Mouse (Mus musculus): ENCODE results near the gene Lcmt1. TPM values are rescaled to one million over a fixed set of nuclear protein-coding genes. Genes with fewer than 3 reads are reported as not detected.

The Lcmt1 gene
- polyA plus RNA-seq, 1 experiment from 2014 or later = 49.7 TPM

- DNase-seq (ENCODE audit: low spot score) = no peak
- 28% methylated on average over 7 of the region's 7 CpGs for WGBS
- no peak overlapping the region for H3K4me2 ChIP-seq
- H3K9me3 ChIP-seq (ENCODE audit: control insufficient read depth, low read length) = no peaks in the 10 kb centered on the region
- H3K9ac ChIP-seq (ENCODE audit: low read depth, low read length) = no peak overlapping the region
- H3K4me1 ChIP-seq (replicated peaks; ENCODE audit: control insufficient read depth, insufficient read depth, low read length) = no peaks in the 10 kb centered on the region; the same call in 1 of the 2 replicates
- ATAC-seq (replicated peaks; ENCODE audit: low FRiP score) = peak; percentile 75
- H3K4me3 ChIP-seq (ENCODE audit: low read depth, low read length) = no peak overlapping the region
- H3K27me3 ChIP-seq (replicated peaks; ENCODE audit: control insufficient read depth, insufficient read depth, low read length) = no peaks in the 10 kb centered on the region
- no peaks in the 10 kb centered on the region; the same call in 1 of the 2 replicates for H3K36me3 ChIP-seq (ENCODE audit: control insufficient read depth, insufficient read depth, low read length)
- H3K27ac ChIP-seq (ENCODE audit: low read depth, low read length) = no peak overlapping the region
Measured at GRCm38 (mm10) chr7:123398828-123399227, 29.2 kb downstream of the Lcmt1 start.

GRCm38 (mm10) chr7:123399286-123399685 is 29.7 kb downstream of the Lcmt1 start:
- WGBS = 79% methylated on average over 4 of the region's 4 CpGs
- H3K9me3 ChIP-seq (ENCODE audit: control insufficient read depth, low read length) = no peaks in the 10 kb centered on the region
- H3K9ac ChIP-seq (ENCODE audit: low read depth, low read length) = no peak overlapping the region
- ATAC-seq (replicated peaks; ENCODE audit: low FRiP score) (no peak), DNase-seq (ENCODE audit: low spot score) (no peak)
- no peak overlapping the region for H3K27ac ChIP-seq (ENCODE audit: low read depth, low read length)
- no peak overlapping the region for H3K4me3 ChIP-seq (ENCODE audit: low read depth, low read length)
- no peak overlapping the region for H3K4me2 ChIP-seq
- no peaks in the 10 kb centered on the region for H3K4me1 ChIP-seq (replicated peaks; ENCODE audit: control insufficient read depth, insufficient read depth, low read length)
- no peaks in the 10 kb centered on the region; the same call in 1 of the 2 replicates for H3K36me3 ChIP-seq (ENCODE audit: control insufficient read depth, insufficient read depth, low read length)
- H3K27me3 ChIP-seq (replicated peaks; ENCODE audit: control insufficient read depth, insufficient read depth, low read length) = no peaks in the 10 kb centered on the region

GRCm38 (mm10) chr7:123401121-123401520 is 31.5 kb downstream of the Lcmt1 start:
- no peaks in the 10 kb centered on the region for H3K9me3 ChIP-seq (ENCODE audit: control insufficient read depth, low read length)
- H3K9ac ChIP-seq (ENCODE audit: low read depth, low read length) = no peak overlapping the region
- no peak overlapping the region for H3K27ac ChIP-seq (ENCODE audit: low read depth, low read length)
- ATAC-seq (replicated peaks; ENCODE audit: low FRiP score) (no peak), DNase-seq (ENCODE audit: low spot score) (no peak)
- no peaks in the 10 kb centered on the region for H3K27me3 ChIP-seq (replicated peaks; ENCODE audit: control insufficient read depth, insufficient read depth, low read length)
- WGBS = 74% methylated on average over 3 of the region's 3 CpGs
- no peaks in the 10 kb centered on the region for H3K4me1 ChIP-seq (replicated peaks; ENCODE audit: control insufficient read depth, insufficient read depth, low read length)
- H3K4me2 ChIP-seq = no peak overlapping the region
- H3K36me3 ChIP-seq (ENCODE audit: control insufficient read depth, insufficient read depth, low read length) = no peaks in the 10 kb centered on the region; the same call in 1 of the 2 replicates
- H3K4me3 ChIP-seq (ENCODE audit: low read depth, low read length) = no peak overlapping the region

- Histone ChIP-seq H3K9me3 (ENCODE audit: control insufficient read depth, low read length) (no peaks in the 10 kb centered on the region), H3K9ac (ENCODE audit: low read depth, low read length) (no peak overlapping the region), H3K4me3 (ENCODE audit: low read depth, low read length) (no peak overlapping the region), H3K4me1 (replicated peaks; ENCODE audit: control insufficient read depth, insufficient read depth, low read length) (no peaks in the 10 kb centered on the region), H3K4me2 (no peak overlapping the region), H3K36me3 (ENCODE audit: control insufficient read depth, insufficient read depth, low read length) (no peaks in the 10 kb centered on the region; the same call in 1 of the 2 replicates), H3K27ac (ENCODE audit: low read depth, low read length) (no peak overlapping the region), H3K27me3 (replicated peaks; ENCODE audit: control insufficient read depth, insufficient read depth, low read length) (no peaks in the 10 kb centered on the region)
- no peak for DNase-seq (ENCODE audit: low spot score)
- no peak for ATAC-seq (replicated peaks; ENCODE audit: low FRiP score)
- 92% methylated on average over 6 of the region's 6 CpGs for WGBS
Measured at GRCm38 (mm10) chr7:123404198-123404597, 34.6 kb downstream of the Lcmt1 start.

- ATAC-seq (replicated peaks; ENCODE audit: low FRiP score) = peak; percentile 58
- Histone ChIP-seq H3K9me3 (ENCODE audit: control insufficient read depth, low read length) (no peaks in the 10 kb centered on the region), H3K4me1 (replicated peaks; ENCODE audit: control insufficient read depth, insufficient read depth, low read length) (no peaks in the 10 kb centered on the region), H3K36me3 (ENCODE audit: control insufficient read depth, insufficient read depth, low read length) (no peaks in the 10 kb centered on the region; the same call in 1 of the 2 replicates), H3K27me3 (replicated peaks; ENCODE audit: control insufficient read depth, insufficient read depth, low read length) (no peaks in the 10 kb centered on the region), H3K9ac (ENCODE audit: low read depth, low read length) (no peak overlapping the region), H3K27ac (ENCODE audit: low read depth, low read length) (no peak overlapping the region), H3K4me2 (no peak overlapping the region), H3K4me3 (ENCODE audit: low read depth, low read length) (no peak overlapping the region)
- DNase-seq (ENCODE audit: low spot score) = no peak
- 46% methylated on average over 3 of the region's 3 CpGs for WGBS
Measured at GRCm38 (mm10) chr7:123405619-123406018, 36.0 kb downstream of the Lcmt1 start.

- ATAC-seq (replicated peaks; ENCODE audit: low FRiP score) (no peak), DNase-seq (ENCODE audit: low spot score) (no peak)
- Histone ChIP-seq H3K4me2 (no peak overlapping the region), H3K4me3 (ENCODE audit: low read depth, low read length) (no peak overlapping the region), H3K36me3 (ENCODE audit: control insufficient read depth, insufficient read depth, low read length) (no peaks in the 10 kb centered on the region; the same call in 1 of the 2 replicates), H3K9ac (ENCODE audit: low read depth, low read length) (no peak overlapping the region), H3K27ac (ENCODE audit: low read depth, low read length) (no peak overlapping the region), H3K9me3 (ENCODE audit: control insufficient read depth, low read length) (no peaks in the 10 kb centered on the region), H3K4me1 (replicated peaks; ENCODE audit: control insufficient read depth, insufficient read depth, low read length) (no peaks in the 10 kb centered on the region), H3K27me3 (replicated peaks; ENCODE audit: control insufficient read depth, insufficient read depth, low read length) (no peaks in the 10 kb centered on the region)
- WGBS = 88% methylated on average over 4 of the region's 4 CpGs
Measured at GRCm38 (mm10) chr7:123406988-123407387, 37.4 kb downstream of the Lcmt1 start.

- Histone ChIP-seq H3K4me1 (replicated peaks; ENCODE audit: control insufficient read depth, insufficient read depth, low read length) (no peaks in the 10 kb centered on the region), H3K36me3 (ENCODE audit: control insufficient read depth, insufficient read depth, low read length) (no peaks in the 10 kb centered on the region; the same call in 1 of the 2 replicates), H3K9me3 (ENCODE audit: control insufficient read depth, low read length) (no peaks in the 10 kb centered on the region), H3K27me3 (replicated peaks; ENCODE audit: control insufficient read depth, insufficient read depth, low read length) (no peaks in the 10 kb centered on the region), H3K4me3 (ENCODE audit: low read depth, low read length) (no peak overlapping the region), H3K27ac (ENCODE audit: low read depth, low read length) (no peak overlapping the region), H3K9ac (ENCODE audit: low read depth, low read length) (no peak overlapping the region), H3K4me2 (no peak overlapping the region)
- DNase-seq (ENCODE audit: low spot score) (no peak), ATAC-seq (replicated peaks; ENCODE audit: low FRiP score) (no peak)
- WGBS = 89% methylated on average over 7 of the region's 7 CpGs
Measured at GRCm38 (mm10) chr7:123410502-123410901, 40.9 kb downstream of the Lcmt1 start.

GRCm38 (mm10) chr7:123411109-123411508 is 41.5 kb downstream of the Lcmt1 start:
- Histone ChIP-seq H3K4me3 (ENCODE audit: low read depth, low read length) (no peak overlapping the region), H3K27ac (ENCODE audit: low read depth, low read length) (no peak overlapping the region), H3K9ac (ENCODE audit: low read depth, low read length) (no peak overlapping the region), H3K36me3 (ENCODE audit: control insufficient read depth, insufficient read depth, low read length) (no peaks in the 10 kb centered on the region; the same call in 1 of the 2 replicates), H3K4me2 (no peak overlapping the region), H3K9me3 (ENCODE audit: control insufficient read depth, low read length) (no peaks in the 10 kb centered on the region), H3K4me1 (replicated peaks; ENCODE audit: control insufficient read depth, insufficient read depth, low read length) (no peaks in the 10 kb centered on the region), H3K27me3 (replicated peaks; ENCODE audit: control insufficient read depth, insufficient read depth, low read length) (no peaks in the 10 kb centered on the region)
- 87% methylated on average over 1 of the region's 1 CpGs for WGBS
- no peak for DNase-seq (ENCODE audit: low spot score)
- no peak for ATAC-seq (replicated peaks; ENCODE audit: low FRiP score)

- ATAC-seq (replicated peaks; ENCODE audit: low FRiP score) = no peak
- 86% methylated on average over 3 of the region's 3 CpGs for WGBS
- H3K4me2 ChIP-seq = no peak overlapping the region
- H3K27ac ChIP-seq (ENCODE audit: low read depth, low read length) = no peak overlapping the region
- H3K9ac ChIP-seq (ENCODE audit: low read depth, low read length) = no peak overlapping the region
- H3K36me3 ChIP-seq (ENCODE audit: control insufficient read depth, insufficient read depth, low read length) = no peaks in the 10 kb centered on the region; the same call in 1 of the 2 replicates
- no peaks in the 10 kb centered on the region for H3K9me3 ChIP-seq (ENCODE audit: control insufficient read depth, low read length)
- no peak overlapping the region for H3K4me3 ChIP-seq (ENCODE audit: low read depth, low read length)
- H3K4me1 ChIP-seq (replicated peaks; ENCODE audit: control insufficient read depth, insufficient read depth, low read length) = no peaks in the 10 kb centered on the region
- no peak for DNase-seq (ENCODE audit: low spot score)
- no peaks in the 10 kb centered on the region for H3K27me3 ChIP-seq (replicated peaks; ENCODE audit: control insufficient read depth, insufficient read depth, low read length)
Measured at GRCm38 (mm10) chr7:123412143-123412542, 42.6 kb downstream of the Lcmt1 start.
